Mouse (Mus musculus) fat pad, adult 2 months (tissue): ENCODE data around the gene Slc35f6.

ENCODE experiments used
- DNase-seq: peaks from one replicate; pipeline ENCODE4 v3.0.0-alpha.2; 2011; ENCODE audit warnings: low read depth, low spot score; ENCODE audit errors: extremely low read depth

The Slc35f6 gene

DNA sequence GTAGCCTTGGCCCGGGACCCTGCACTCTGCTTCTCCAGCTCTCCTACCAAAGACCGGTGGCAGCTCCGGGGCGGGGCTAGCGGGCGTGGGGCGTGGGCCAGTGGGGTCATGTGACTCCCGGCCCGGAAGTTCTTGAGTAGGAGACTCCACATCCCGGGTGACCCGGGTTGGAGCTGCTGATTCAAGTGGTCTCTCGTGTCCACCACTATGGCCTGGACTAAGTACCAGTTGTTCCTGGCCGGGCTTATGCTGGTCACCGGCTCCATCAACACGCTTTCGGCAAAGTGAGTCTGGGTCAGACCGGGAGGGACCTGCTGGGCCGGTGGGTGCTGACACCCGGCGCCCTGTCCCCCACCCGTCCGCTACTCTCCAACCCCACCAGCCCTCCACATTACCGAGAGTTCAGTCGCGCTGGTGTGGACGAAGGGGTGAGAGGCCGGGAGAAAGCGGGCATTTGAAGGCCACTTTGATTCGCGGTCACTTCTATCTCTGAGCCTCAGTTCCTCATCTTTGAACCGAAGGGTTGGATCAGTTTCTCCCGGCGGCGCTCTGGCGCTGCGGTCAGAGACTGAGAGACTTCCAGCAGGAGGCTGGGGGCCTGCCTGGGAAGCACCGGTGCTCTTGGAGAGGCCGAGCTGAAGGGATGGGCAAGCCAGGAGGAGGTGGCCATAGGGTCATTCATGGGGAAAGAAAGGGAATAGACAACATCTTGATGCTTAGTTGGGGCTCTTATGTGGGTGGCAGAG, at the start of gene Slc35f6:
TSS of gene Slc35f6 (plus strand) at position 119 of the 746 bp plus-strand sequence.
- DNase-seq = no peak

DNA sequence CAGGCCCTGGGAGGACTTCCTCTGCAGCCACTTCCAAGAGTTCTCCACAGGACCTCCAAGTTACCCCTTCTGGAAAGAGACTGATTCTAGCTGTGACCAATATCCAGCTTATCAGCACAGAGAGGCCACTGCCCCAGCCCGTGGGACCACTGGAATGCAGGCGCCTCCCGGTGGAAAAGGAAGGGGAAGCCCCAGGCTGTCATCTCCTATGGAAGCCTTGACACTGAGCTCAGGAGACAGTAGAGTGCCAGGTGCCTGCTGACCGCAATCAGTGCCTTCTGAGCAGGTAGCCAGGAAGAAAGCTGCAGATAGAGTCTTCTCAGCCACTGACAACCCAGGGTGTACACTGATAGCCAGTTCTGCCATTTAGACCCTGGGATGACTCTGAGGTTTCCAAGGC, 46.3 kb upstream of the Slc35f6 start:
- DNase-seq = no peak

DNA sequence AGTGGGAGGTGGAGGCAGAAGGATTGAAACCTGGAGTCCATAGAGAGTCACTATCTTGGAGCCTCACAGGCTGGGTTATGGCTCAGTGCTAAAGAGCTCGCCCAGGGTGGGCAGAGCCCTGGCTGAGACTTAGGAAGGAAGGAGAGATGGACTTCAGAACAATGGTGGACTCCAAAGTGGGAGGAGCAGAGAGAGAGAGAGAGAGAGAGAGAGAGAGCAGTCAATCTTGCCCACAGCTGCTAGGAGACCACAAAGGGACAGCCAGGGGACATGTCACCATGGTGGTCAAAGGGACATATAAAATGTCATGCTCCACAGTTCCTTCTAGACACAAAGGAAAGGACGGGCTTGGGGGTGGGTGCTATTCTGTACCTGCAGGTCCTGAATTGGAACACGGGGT, 44.5 kb upstream of the Slc35f6 start:
- no peak for DNase-seq

DNA sequence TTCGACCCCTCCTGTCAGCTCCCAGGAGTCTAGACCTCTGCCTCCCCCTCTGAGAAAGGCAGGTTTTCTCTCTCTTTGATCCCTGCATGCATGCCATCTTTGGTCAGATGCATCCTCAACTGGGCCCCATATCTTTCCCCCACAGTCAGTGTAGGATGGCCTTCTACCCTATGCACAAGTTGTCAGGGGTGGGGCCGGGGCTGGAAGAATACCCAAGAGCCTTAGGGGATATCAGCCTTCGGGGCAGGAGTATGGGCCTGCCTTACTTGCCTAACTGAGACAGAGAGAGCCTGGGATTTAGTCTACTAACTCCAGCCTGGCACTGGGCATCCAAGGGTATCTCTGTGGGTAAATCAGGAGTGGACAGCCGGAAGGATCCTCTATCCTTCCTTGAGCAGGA, 43.8 kb upstream of the Slc35f6 start:
- DNase-seq = no peak

DNA sequence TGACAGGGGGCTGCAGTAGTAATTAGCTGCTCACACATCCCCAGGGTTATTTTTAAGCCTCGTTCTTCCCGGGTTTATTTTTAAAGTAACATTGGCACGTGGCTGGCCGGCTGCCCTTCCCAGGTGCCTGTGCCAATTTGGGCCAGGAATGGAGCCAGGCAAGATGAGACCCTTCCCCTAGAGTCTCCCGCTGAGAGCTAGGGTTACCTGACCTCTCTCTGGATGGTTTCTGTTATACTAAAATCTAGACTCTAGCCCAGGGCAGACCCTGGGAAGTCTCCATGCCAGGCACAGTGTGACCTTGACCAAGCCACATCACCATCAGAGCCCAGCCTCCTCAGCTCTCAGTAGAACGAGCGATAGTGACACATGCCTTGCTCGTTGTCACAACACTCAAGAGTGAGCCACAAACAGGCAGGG, 43.0 kb upstream of the Slc35f6 start:
- DNase-seq = no peak

DNA sequence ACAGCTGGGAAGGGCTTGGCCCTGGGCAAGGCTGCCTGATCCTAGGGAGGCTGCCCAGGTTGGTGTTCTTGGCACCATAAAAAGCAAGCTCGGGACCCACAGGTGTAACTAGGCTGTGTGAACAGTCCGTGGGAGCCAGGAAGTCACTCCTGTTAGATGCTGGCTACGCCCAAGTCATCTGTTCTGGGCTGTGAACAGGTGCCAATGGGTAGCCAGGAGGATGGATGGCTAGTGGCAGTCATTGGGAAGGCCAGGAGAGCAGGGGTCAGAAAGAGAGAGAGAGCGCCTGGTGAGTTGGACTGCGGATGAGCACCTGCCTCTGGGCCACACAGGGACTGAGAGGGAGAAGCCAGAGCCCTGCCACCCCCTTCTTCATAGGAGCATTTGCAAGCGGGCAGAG, 42.1 kb upstream of the Slc35f6 start:
- DNase-seq = no peak

DNA sequence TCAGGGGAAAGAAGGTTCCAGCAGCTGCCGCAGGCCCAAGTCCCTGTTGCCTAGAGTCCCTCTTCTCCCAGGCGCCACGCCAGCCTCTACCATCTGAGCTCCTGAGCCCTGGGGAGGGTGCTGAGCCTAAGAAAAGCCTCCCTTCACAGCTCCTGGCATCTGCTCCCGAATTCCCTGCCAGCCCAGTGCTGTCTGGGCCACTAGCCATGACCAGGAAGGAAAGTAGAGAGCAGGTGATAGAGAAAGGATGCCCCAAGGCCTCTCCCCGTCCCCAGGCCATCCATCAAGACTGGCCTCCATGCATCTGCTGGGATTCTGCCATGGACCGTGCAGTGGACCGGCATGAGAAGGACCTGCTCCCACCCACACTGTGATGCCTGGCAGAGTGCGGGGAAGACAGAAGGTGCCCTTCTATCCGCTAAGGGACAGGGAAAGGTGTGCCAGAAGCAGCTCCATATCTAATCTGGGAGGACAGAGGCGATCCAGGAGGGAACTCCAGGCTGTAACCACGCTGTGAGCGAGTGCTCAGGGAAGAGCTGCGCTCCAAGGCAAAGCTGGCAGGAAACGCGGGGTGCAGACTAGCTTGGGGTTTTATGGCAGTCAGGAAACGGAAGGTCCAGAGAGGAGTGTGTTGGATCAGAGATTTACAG, 41.2 kb upstream of the Slc35f6 start:
- DNase-seq = no peak

DNA sequence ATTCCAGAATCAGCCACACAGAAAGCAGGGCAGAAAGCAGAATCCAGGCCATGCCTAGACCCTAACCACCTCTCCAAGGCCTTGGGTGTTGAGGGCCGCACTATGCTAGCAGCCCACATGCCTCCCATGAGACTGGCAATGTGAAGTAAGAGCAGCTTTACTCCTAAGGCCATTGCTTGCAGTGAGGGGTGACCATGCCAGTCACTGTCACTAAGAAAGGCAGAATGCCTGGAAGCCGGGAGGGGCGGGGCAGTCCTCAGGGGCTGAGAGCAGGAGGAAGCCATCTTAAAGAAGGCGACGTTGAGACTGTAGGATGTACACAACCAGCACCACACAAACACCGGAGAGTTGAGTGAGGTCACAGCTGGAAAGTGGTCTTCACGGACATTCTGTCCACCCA, 38.6 kb upstream of the Slc35f6 start:
- no peak for DNase-seq

DNA sequence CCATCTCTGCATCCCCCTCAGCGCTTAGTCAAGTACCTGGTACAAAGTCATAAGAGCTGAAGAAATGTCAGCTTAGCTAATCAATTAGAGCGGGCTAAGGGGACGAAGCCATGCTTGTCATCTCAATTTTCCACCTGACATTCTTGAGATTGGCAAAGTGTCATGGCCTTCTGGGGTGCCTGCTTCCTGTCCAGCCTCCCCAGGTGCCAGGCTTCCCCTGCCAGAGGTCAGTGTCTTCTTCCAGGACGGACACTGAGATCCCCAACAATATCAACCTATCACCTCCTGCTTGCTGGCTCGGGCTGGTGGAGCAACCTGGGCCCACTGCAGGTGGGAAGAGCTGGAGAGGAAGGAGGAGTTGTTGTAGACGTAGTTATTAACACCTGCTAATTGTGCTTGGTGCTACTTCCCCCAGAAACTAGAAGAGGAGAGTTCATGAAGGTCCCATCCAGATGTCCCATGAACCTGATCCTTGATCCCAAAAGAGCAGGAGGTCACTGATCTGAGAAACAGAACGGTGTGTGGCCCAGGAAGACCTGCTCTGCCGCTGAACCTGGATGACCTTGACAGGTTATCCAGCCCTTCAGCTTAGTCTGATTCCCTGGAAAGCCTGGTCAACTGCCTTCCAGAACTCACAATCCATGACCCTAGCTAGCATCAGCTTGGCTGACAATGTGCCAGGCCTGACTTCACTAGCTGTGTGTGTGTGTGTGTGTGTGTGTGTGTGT, 37.7 kb upstream of the Slc35f6 start:
- DNase-seq = no peak

DNA sequence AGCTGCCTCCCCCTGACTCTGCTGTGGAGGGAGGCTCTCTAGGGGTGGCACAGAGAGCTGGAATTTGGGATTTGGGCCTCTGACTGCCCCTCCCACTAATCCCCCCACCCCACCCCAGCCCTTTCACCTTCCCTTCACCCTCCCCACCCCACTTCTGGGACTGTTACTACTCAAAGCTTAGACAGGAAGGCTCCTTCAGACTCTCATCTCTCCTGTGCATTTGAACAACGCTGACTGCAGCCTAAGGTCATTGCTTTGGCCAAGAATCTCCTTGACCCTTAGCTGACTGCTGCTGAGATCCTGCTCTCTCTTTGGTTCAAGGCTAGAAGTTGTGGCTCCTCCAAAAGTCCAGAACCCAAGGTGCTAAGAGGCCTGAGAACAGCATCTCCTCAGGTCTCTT, 36.6 kb upstream of the Slc35f6 start:
- no peak for DNase-seq

DNA sequence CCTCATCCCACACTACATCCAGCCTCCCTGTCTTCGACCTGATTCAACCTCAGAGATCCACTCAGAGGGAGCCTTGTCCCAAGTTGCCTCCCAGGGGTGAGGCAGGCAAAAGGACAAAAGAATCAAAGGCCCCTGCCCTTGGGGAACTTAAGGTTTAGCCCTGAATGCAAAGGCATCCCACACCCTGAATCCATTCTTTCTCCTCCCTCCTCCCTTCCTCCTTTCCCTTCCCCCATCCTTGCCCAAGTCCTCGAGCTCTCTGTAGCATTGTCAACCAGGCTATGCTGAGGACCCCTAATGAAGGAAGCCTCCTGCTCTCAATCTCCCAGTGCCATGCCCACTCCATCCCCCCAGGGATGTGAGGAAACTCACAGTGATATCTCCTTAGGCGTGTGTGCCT, 36.0 kb upstream of the Slc35f6 start:
- DNase-seq = no peak

DNA sequence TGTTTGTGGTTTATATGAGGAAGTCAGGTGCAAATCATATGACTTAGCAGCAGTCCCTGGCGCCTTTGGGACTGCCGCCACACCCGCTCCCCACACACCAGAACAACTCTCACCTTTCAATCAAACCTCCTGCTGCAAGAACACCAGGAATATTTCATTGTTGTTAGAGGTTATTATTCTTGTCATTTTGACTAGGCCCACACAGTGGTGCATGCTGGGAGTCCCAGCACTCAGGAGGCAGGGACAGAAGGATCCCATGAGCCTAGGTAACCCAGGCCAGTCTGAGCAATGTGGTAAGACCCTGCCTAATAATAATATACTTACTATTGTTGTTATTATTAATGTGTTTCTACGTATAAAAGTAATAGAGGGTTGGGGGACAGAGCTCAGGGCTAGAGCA, 35.2 kb upstream of the Slc35f6 start:
- no peak for DNase-seq

DNA sequence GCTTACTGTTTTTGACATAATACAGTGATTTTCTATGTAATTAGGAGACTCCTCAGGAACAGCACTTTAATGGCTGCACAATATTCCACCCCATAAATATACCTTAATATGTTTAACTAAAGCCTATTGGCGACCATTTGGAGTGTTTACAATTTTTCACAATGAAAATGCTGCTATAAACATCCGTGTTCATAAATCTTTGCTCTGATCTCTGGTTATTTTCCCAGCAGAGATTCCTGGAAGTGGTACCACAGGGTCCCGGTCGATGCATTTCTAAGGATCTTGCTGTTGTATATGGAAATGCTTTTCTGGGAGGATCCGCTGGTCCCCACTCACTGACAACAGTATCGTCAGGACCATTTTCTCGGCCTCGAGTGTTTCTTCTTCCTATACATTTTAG, 34.5 kb upstream of the Slc35f6 start:
- no peak for DNase-seq

DNA sequence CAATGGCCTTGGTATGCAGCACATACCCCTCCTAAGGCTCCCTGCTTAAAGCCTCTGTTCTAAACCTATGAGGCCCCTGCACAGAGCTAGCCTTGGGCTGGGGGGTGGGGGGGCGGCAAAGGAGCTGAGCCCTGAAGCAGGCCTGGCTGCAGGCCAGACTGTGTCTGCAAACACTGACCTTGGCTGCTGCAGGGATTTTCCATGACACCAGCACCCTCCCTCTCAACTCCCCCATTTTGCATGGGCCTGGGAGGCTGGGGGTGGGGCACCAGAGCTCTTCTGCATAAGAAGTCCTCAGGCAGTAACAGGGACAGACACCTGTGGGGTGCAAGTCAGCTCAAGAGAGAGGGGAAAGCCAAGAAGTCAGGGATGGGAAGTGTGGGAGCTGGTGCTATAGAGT, 33.5 kb upstream of the Slc35f6 start:
- DNase-seq = no peak

DNA sequence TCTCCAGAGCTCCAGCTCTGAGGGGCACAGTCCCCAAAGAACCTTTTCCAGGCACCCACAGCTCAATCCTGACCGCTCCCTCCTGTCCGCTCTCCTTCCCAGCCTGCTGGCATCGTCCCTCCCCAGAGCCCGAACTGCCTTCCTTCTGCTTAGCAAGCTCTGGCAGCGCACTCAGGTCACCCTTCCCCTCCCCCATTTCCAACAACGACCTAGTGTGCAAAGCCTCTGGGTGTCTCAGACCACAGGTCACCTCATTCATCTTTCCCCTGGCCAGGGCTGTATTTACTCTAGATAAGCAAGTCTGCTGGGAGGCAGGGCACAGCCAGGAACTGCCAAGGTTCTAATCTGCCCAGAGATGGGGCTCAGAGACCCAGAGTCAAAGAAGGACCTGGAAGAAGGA, 32.3 kb upstream of the Slc35f6 start:
- DNase-seq = no peak

DNA sequence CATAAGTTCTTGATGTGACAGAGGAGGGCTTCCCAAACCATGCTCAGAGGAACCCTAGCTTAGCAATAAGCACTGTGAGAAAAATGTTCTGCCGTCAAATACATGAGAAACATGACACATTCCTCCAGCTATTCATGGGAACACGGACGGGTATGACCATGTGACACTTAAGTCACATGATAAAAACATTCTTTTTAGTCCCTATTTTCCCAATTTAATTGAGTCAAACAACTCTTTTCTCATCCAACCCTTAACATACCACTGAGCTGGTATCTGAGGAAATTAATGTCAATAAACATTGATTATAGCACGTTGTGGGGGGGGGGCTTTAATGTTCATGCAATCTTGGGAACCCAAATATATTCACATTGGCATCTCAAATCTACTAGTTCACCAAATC, 31.9 kb upstream of the Slc35f6 start:
- DNase-seq = no peak

DNA sequence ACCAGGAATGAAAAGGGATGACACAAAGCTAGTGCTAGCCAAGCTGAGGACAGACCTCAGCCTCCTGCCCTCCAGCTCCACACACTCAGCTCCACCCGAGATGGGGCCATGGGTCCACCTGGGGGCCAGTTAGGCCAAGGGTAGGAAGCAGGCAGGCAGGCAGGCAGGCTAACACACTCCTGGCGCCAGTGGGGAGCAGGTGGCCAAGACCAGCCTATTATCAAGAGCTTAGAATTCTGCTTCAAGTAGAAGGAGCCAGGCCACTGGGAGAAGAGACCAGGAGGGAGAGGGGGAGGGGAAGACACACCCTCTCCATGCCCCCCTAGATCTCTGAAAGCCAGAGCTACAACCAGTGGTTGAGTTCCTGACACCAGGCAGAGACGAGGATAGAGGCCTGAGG, 31.1 kb upstream of the Slc35f6 start:
- no peak for DNase-seq

DNA sequence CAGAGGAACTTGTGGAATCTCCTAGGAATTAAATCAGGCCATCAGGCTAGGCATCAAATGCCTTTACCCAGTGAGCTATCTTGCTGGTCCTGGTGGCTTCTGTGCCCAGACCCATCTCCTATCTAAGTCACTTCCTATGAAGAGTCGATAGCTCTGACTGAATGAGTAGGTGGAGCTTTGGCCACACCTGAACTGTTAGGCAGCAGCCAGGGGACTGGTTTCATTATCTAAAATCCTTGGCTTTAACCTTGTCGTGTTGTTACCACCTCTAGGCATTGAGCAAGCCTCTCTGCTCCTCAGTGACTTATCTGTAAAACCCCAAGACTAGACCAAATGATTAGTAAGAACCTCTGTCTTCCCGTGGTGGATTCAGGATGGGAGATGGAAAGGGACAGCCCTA, 30.4 kb upstream of the Slc35f6 start:
- DNase-seq = no peak

DNA sequence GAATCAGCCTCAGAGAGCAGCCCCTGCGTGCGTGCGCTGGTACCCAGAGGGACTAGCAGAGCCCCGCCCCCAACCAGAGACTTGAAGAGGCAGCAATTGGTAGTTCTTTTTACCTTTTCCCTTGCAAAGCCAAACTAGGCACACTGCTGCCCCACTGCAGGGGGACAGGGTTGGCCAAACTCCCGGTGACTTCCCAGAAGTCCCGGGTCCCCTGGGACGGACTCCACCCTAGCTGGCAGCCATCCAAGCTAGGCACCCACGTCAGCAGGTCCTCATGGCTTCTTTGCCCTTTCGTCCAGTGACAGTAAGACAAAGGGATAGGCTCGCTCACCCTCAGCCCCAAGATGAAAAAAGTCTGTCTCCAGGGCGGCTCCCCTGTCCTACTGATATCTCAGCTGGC, 29.9 kb upstream of the Slc35f6 start:
- DNase-seq = no peak

DNA sequence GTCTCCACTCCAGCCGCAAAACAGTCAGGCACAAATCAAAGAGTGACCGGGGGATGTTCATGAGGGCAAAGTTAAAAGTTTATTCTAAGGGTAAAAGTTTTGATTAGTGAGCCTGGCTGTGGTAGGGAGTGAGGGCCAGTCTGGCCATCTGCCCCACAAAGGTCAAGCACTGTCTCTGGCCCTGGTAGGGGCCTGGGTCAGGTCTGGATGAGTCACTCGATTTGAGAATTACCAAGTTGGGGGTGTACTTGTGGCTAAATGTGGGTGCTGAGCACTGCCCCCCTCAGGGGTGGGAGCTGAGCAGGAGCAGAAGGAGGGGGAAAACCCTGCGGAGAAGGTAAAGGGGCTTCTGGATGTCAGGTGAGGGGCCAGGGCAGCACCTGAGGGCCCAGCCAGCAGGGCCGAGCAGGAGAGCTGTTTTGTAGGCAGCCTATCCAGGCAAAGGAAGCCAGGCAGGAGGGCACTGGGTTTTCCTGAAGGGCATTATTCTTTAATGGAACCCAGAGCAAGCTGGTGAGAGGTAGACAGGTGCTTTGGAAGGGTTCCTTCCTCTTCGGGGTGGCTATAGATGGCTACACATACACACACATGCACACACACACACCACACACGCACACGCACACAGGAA, 29.2 kb upstream of the Slc35f6 start:
- no peak for DNase-seq

DNA sequence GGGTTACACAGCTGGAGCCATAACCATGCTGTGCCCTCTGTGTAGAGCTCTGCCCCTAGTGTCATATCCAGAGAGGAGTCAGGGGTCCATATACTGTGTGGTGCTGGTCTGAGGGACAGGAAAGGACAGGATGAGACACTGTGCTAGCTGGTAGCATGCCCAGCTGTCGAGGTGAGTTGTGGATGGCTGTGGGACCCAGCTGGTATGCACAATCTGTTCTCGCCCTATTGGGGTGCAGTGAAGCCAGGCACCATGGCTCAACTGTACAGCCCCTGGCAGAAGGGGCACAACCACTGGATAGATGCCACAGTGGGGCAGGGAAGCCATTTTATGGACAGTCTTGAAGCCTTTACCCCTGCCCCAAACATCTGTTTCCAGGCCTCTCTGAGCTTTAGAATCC, 28.5 kb upstream of the Slc35f6 start:
- DNase-seq = no peak

DNA sequence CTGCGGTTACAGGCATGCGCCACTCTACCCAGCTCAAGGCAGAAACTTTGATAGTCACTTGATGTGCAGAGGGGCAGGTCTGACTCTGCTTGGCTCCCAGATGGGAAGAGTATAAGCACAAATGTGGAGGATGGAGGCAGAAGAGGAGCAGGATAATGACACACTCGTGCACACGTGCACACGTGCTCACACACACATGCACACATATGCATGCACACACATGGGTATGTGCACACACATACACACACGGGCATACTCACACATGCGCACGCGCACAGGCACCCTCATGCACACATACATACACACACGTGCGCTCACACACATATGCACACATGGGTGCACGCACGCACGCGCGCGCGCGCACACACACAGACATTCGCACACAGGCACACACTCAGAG, 27.2 kb upstream of the Slc35f6 start:
- no peak for DNase-seq
